Mouse (Mus musculus) limb, embryonic 11.5 days (tissue): Measurements from ENCODE around the gene Popdc2. TPM values are rescaled to one million over a fixed set of nuclear protein-coding genes. Genes with fewer than 3 reads are reported as not detected.

Experiments used
- ATAC-seq: fragments of 200-750 bp; cut with Nextera tagmentation; 2 replicates; pipeline ENCODE4 v1.8.0; 2017; ENCODE audit warnings: low read depth; ENCODE audit not compliant: insufficient number of reproducible peaks, low FRiP score, low TSS enrichment
- DNase-seq: peaks from one replicate; pipeline ENCODE4 v3.0.0-alpha.2; 2015; ENCODE audit warnings: low spot score
- H3K27ac ChIP-seq: fragments of 300-500 bp; sonication (generic); replicated peaks from 2 replicates; pipeline ENCODE4 v1.5.1; 2014; ENCODE audit warnings: low read depth, mild to moderate bottlenecking, low read length
- H3K27me3 ChIP-seq: fragments of 300-500 bp; sonication (generic); 2 replicates; pipeline ENCODE4 v1.6.1; 2014; ENCODE audit warnings: mild to moderate bottlenecking, low read length, mixed read lengths; ENCODE audit not compliant: control insufficient read depth, insufficient read depth
- H3K36me3 ChIP-seq: fragments of 300-500 bp; sonication (generic); 2 replicates; pipeline ENCODE4 v1.6.1; 2014; ENCODE audit warnings: mild to moderate bottlenecking, low read length, moderate library complexity, mixed read lengths; ENCODE audit not compliant: control insufficient read depth, insufficient read depth
- H3K4me1 ChIP-seq: fragments of 300-500 bp; sonication (generic); 2 replicates; pipeline ENCODE4 v1.6.1; 2014; ENCODE audit warnings: low read length, mixed read lengths; ENCODE audit not compliant: control insufficient read depth, insufficient read depth
- H3K4me2 ChIP-seq: fragments of 300-500 bp; sonication (generic); 2 replicates; pipeline ENCODE4 v1.6.1; 2014; ENCODE audit warnings: low read depth, mild to moderate bottlenecking, moderate library complexity; ENCODE audit not compliant: severe bottlenecking
- H3K4me3 ChIP-seq: fragments of 300-500 bp; sonication (generic); 2 replicates; pipeline ENCODE4 v1.5.1; 2014; ENCODE audit warnings: low read depth, low read length
- H3K9ac ChIP-seq: fragments of 300-500 bp; sonication (generic); 2 replicates; pipeline ENCODE4 v1.6.1; 2014; ENCODE audit warnings: mild to moderate bottlenecking, low read length
- H3K9me3 ChIP-seq: fragments of 300-500 bp; sonication (generic); 2 replicates; pipeline ENCODE4 v1.6.1; 2016; ENCODE audit warnings: low read length; ENCODE audit not compliant: control insufficient read depth
- WGBS: fragments of 180-500 bp; shearing (Covaris S2); extraction: QIAGEN DNeasy Blood & Tissue Kit; methylation state at CpG from one replicate; pipeline ENCODE4 v1.1.7; 2014; 5-methylcytosine and 5-hydroxymethylcytosine counted together
- polyA plus RNA-seq: library from polyadenylated mRNA; unstranded; fragments of >200 nt; fragmentation: Nextera tagmentation; extraction: Ambion mirVana; gene quantifications from 2 replicates; pipeline ENCODE4 v1.2.1, GENCODE M21; 2014

The Popdc2 gene
- polyA plus RNA-seq, 1 experiment from 2014 or later, result 1.8 TPM

DNA sequence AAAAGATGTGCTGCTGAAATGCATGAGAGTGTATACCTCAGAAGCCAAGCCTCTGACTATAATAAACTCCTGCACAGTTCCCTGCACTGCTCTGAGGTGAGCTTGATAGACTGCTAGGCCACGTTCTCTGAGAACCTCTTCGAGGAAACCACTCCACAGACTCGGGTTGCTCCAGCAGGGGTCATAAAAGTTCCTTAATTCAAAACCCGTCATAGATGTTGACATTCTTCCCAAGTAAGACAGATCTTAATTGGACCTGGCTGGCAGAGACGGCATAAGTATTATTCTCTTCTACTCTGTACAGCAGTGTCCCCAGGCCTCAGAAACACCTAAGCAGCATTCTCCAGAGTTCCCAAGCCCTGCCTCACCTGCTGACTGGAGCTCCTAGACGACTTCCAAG, 11.1 kb upstream of the Popdc2 start:
- no peak for DNase-seq
- Histone ChIP-seq H3K4me3 (no peak overlapping the region), H3K27me3 (no peaks in the 10 kb centered on the region), H3K27ac (no peak overlapping the region), H3K4me1 (peaks cover 4% of the 10 kb centered on the region), H3K4me2 (no peak overlapping the region), H3K36me3 (peaks cover 2% of the 10 kb centered on the region), H3K9ac (no peak overlapping the region), H3K9me3 (no peaks in the 10 kb centered on the region)
- WGBS, result 76% methylated on average over 6 of the region's 6 CpGs
- no peak for ATAC-seq

GRCm38 (mm10) chr16:38352031-38352430, 10.0 kb upstream of the Popdc2 start:
- peaks cover 2% of the 10 kb centered on the region for H3K36me3 ChIP-seq
- no peak overlapping the region for H3K4me3 ChIP-seq
- no peak overlapping the region for H3K9ac ChIP-seq
- H3K27ac ChIP-seq, result no peak overlapping the region
- no peak overlapping the region for H3K4me2 ChIP-seq
- no peak for DNase-seq
- H3K27me3 ChIP-seq, result no peaks in the 10 kb centered on the region
- H3K9me3 ChIP-seq, result no peaks in the 10 kb centered on the region
- no peak for ATAC-seq
- H3K4me1 ChIP-seq, result peaks cover 4% of the 10 kb centered on the region
- WGBS, result 95% methylated on average over 7 of the region's 7 CpGs

DNA sequence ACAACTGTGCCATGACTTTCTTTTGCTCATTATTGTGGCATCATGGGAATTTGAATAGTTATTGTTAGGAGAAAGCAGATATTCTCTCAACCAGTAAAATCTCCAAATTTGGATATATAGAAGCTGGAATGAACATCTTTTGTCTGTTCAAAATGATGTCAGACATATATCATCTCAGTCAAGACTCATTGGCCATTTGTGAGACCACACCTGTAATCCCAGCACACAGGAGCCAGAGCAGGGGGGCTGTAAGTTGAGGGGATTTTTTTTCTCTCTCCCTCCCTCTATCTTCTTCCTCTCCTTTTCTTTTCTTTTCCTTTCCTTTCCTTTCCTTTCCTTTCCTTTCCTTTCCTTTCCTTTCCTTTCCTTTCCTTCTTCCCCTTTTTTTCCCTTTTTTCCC, 9.2 kb upstream of the Popdc2 start:
- Histone ChIP-seq H3K4me2 (no peak overlapping the region), H3K27me3 (no peaks in the 10 kb centered on the region), H3K9ac (no peak overlapping the region), H3K4me1 (peaks cover under 1% of the 10 kb centered on the region; the same call in 1 of the 2 replicates), H3K27ac (no peak overlapping the region), H3K4me3 (no peak overlapping the region), H3K36me3 (peaks cover 2% of the 10 kb centered on the region), H3K9me3 (no peaks in the 10 kb centered on the region)
- ATAC-seq (no peak), DNase-seq (no peak)

- Histone ChIP-seq H3K4me1 (no peaks in the 10 kb centered on the region), H3K9ac (no peak overlapping the region), H3K27ac (no peak overlapping the region), H3K4me2 (no peak overlapping the region), H3K36me3 (peaks cover 2% of the 10 kb centered on the region), H3K9me3 (no peaks in the 10 kb centered on the region), H3K4me3 (no peak overlapping the region), H3K27me3 (no peaks in the 10 kb centered on the region)
- WGBS, result 90% methylated on average over 2 of the region's 2 CpGs
- DNase-seq (no peak), ATAC-seq (no peak)
Observed at GRCm38 (mm10) chr16:38353642-38354041, 8.4 kb upstream of the Popdc2 start.

- Histone ChIP-seq H3K4me1 (no peaks in the 10 kb centered on the region), H3K36me3 (peaks cover 2% of the 10 kb centered on the region), H3K27ac (no peak overlapping the region), H3K9me3 (no peaks in the 10 kb centered on the region), H3K9ac (no peak overlapping the region), H3K4me2 (no peak overlapping the region), H3K4me3 (no peak overlapping the region), H3K27me3 (no peaks in the 10 kb centered on the region)
- no peak for ATAC-seq
- WGBS, result 92% methylated on average over 5 of the region's 5 CpGs
- DNase-seq, result no peak
Observed at GRCm38 (mm10) chr16:38354185-38354913, 7.7 kb upstream of the Popdc2 start.

DNA sequence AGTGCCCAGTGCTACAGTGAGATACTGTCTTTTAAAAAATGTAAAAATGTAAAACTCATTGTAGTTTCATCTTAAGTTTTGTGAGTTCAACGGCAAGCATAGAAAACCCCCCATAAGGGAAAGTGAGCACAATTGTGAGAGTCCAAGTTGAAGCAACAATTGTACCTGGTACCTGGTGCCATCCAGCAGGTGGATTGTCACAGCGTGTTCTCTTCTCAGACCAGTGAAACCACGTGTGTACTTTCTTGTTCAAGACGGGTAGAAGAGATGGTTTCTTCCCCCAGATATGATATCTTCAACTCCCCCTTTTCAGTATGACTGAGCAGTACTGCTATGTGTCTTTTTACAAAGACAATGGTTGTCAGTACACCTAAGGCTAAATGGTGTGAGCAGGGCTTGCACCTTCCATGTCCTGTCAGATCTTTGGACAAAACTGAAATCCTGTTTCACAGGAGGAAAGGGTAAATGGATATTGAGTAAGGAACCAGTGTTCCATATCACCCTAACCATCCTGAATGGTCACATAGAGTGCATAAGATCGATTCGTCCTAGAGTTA, 3.7 kb upstream of the Popdc2 start:
- Histone ChIP-seq H3K27me3 (no peaks in the 10 kb centered on the region), H3K4me2 (no peak overlapping the region), H3K9ac (no peak overlapping the region), H3K4me3 (no peak overlapping the region), H3K27ac (no peak overlapping the region), H3K9me3 (no peaks in the 10 kb centered on the region), H3K4me1 (peaks cover 8% of the 10 kb centered on the region; the same call in 1 of the 2 replicates), H3K36me3 (no peaks in the 10 kb centered on the region)
- DNase-seq (no peak), ATAC-seq (no peak)
- 93% methylated on average over 6 of the region's 6 CpGs for WGBS

DNA sequence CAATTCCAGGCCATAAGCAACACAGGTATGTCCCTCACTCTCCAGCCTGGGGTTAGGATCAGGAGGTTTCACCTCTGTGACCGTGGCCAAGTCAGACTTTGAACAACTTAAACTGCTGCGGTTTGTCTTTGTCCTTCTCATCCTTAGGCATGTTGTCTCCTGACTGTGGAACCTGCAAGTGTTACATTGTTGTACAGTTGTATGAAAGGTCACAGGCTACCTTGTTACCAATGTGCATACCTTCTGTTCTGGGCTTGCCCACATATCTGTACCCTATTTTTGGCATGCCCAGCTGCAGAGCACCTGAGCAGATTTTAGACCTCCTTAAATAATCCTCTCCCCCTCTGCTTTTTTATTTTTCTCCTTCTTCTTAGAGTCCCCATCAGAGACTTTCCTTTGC, 2.8 kb upstream of the Popdc2 start:
- Histone ChIP-seq H3K4me2 (no peak overlapping the region), H3K36me3 (no peaks in the 10 kb centered on the region), H3K4me1 (peaks cover 8% of the 10 kb centered on the region; the same call in 1 of the 2 replicates), H3K9ac (no peak overlapping the region), H3K4me3 (no peak overlapping the region), H3K27me3 (no peaks in the 10 kb centered on the region), H3K27ac (no peak overlapping the region), H3K9me3 (no peaks in the 10 kb centered on the region)
- 87% methylated on average over 2 of the region's 2 CpGs for WGBS
- ATAC-seq (no peak), DNase-seq (no peak)

- Histone ChIP-seq H3K9ac (no peak overlapping the region), H3K27ac (no peak overlapping the region), H3K9me3 (no peaks in the 10 kb centered on the region), H3K27me3 (no peaks in the 10 kb centered on the region), H3K4me3 (no peak overlapping the region), H3K4me1 (peaks cover 8% of the 10 kb centered on the region; the same call in 1 of the 2 replicates), H3K4me2 (no peak overlapping the region), H3K36me3 (no peaks in the 10 kb centered on the region)
- ATAC-seq (no peak), DNase-seq (no peak)
- 81% methylated on average over 3 of the region's 3 CpGs for WGBS
Observed at GRCm38 (mm10) chr16:38359857-38360256, 2.2 kb upstream of the Popdc2 start.
